Comparison of ENCODE assay signal across 8 mouse cellular contexts in genomic region chr16:34700165-34700827, GRCm38 (mm10). TPM values are rescaled to one million over a fixed set of nuclear protein-coding genes. Genes with fewer than 3 reads are reported as not detected.
DNase-seq lines count a peak whose midpoint lies in the region; ATAC-seq lines count a peak whose summit lies in the region.

No protein-coding gene starts in this region.

- H3K4me1 ChIP-seq in hindbrain, embryonic 11.5 days (replicated peaks; ENCODE audit: control insufficient read depth, insufficient read depth, low read length) = no peaks in the 10 kb centered on the region
- peaks cover 10% of the 10 kb centered on the region for H3K4me1 ChIP-seq in lung, embryonic 16.5 days (replicated peaks; ENCODE audit: control insufficient read depth, insufficient read depth, low read length)

- no peaks in the 10 kb centered on the region for H3K9me3 ChIP-seq in hindbrain, embryonic 11.5 days (ENCODE audit: control insufficient read depth, low read length)
- no peaks in the 10 kb centered on the region for H3K9me3 ChIP-seq in lung, embryonic 16.5 days (ENCODE audit: control insufficient read depth, low read length)

- H3K9ac ChIP-seq in hindbrain, embryonic 11.5 days (ENCODE audit: low read depth, low read length) = no peak overlapping the region
- peak overlapping the region; percentile 51 for H3K9ac ChIP-seq in lung, embryonic 16.5 days (ENCODE audit: low read length)

- H3K27me3 ChIP-seq in hindbrain, embryonic 11.5 days (ENCODE audit: control insufficient read depth, insufficient read depth, low read length) = no peaks in the 10 kb centered on the region
- H3K27me3 ChIP-seq in lung, embryonic 16.5 days (ENCODE audit: control insufficient read depth, insufficient read depth, low read depth, low read length) = no peaks in the 10 kb centered on the region

- H3K4me3 ChIP-seq in hindbrain, embryonic 11.5 days (ENCODE audit: low read depth, low read length) = no peak overlapping the region
- H3K4me3 ChIP-seq in lung, embryonic 16.5 days (ENCODE audit: low read length) = no peak overlapping the region

- 42% methylated on average over 7 of the region's 7 CpGs for WGBS in hindbrain, embryonic 11.5 days
- WGBS in lung, embryonic 16.5 days = 11% methylated on average over 7 of the region's 7 CpGs

- DNase-seq in MN1 (ENCODE audit: low spot score) = peak; percentile 80
- DNase-seq in cerebellum, adult 9-10 months = peak; percentile 73
- DNase-seq in frontal cortex, postnatal 10 days (ENCODE audit: low spot score in 2 of 2) = peak; percentile 41 to 66
- peak; percentile 82 for DNase-seq in hindbrain, embryonic 11.5 days (ENCODE audit: low spot score)
- peak; percentile 75 for DNase-seq in layer of hippocampus, adult 9-10 months (ENCODE audit: low spot score)
- peak; percentile 58 for DNase-seq in ovary, postnatal 36 days (ENCODE audit: low spot score)
- peak; percentile 54 for DNase-seq in thymus, postnatal 25 days

- H3K36me3 ChIP-seq in hindbrain, embryonic 11.5 days (ENCODE audit: control insufficient read depth, insufficient read depth, low read length) = no peaks in the 10 kb centered on the region
- peaks cover 3% of the 10 kb centered on the region for H3K36me3 ChIP-seq in lung, embryonic 16.5 days (ENCODE audit: control insufficient read depth, insufficient read depth, low read length)

- no peak overlapping the region for H3K27ac ChIP-seq in hindbrain, embryonic 11.5 days (ENCODE audit: low read depth, low read length)
- peak overlapping the region; percentile 39 for H3K27ac ChIP-seq in lung, embryonic 16.5 days (ENCODE audit: low read length)

- ATAC-seq in hindbrain, embryonic 11.5 days (ENCODE audit: low FRiP score) = no peak
- ATAC-seq in lung, embryonic 16.5 days (ENCODE audit: low read depth) = peak; percentile 86

- H3K4me2 ChIP-seq in hindbrain, embryonic 11.5 days (replicated peaks; ENCODE audit: low read depth, low read length) = no peak overlapping the region
- H3K4me2 ChIP-seq in lung, embryonic 16.5 days (ENCODE audit: low read depth, low read length) = no peak overlapping the region

RNA-seq across cellular contexts. Expression of gene Ccdc14, which starts 9.9 kb away (rescaled TPM):
- 11.3 and 11.4 TPM in 2 replicates for polyA plus RNA-seq in hindbrain, embryonic 11.5 days (2014; fragmentation: Nextera tagmentation; extraction: Ambion mirVana)
- polyA plus RNA-seq in lung, embryonic 16.5 days (2015; fragmentation: Nextera tagmentation; extraction: Ambion mirVana) = 7.9 and 8.0 TPM in 2 replicates

RNA-seq across cellular contexts. Expression of gene Mylk, which starts 44.7 kb away (rescaled TPM):
- polyA plus RNA-seq in hindbrain, embryonic 11.5 days (2014; fragmentation: Nextera tagmentation; extraction: Ambion mirVana) = 3.7 and 4.5 TPM in 2 replicates
- polyA plus RNA-seq in lung, embryonic 16.5 days (2015; fragmentation: Nextera tagmentation; extraction: Ambion mirVana) = 141 and 144 TPM in 2 replicates

RNA-seq across cellular contexts. Expression of gene Ropn1, which starts 50.6 kb away (rescaled TPM):
- not detected in 2 replicates for polyA plus RNA-seq in hindbrain, embryonic 11.5 days (2014; fragmentation: Nextera tagmentation; extraction: Ambion mirVana)
- polyA plus RNA-seq in lung, embryonic 16.5 days (2015; fragmentation: Nextera tagmentation; extraction: Ambion mirVana) = not detected in 2 replicates

Comparison
In these comparisons a context has a peak if more than half of its experiments do, and no peak if none do; other contexts are left out.
1. RNA of gene Mylk, which starts 44.7 kb away (polyA plus RNA-seq): 141 to 144 TPM in lung, embryonic 16.5 days; 3.7 to 4.5 TPM in hindbrain, embryonic 11.5 days; every median in the first group is over 10 times any median in the second.
2. Peak in every context shown above with its lines, with median percentiles within 50 percentile points of each other: DNase-seq.